Mouse (Mus musculus): Measurements from ENCODE around the gene Drg1. TPM values are rescaled to one million over a fixed set of nuclear protein-coding genes. Genes with fewer than 3 reads are reported as not detected.
"Not testable (repeated sequence)": the region's sequence is repeated elsewhere in the genome, so short reads cannot be mapped to it uniquely, and the experiment has no call there.

Gene Drg1
- polyA plus RNA-seq, 1 experiment from 2014 or later = 249 TPM

DNA sequence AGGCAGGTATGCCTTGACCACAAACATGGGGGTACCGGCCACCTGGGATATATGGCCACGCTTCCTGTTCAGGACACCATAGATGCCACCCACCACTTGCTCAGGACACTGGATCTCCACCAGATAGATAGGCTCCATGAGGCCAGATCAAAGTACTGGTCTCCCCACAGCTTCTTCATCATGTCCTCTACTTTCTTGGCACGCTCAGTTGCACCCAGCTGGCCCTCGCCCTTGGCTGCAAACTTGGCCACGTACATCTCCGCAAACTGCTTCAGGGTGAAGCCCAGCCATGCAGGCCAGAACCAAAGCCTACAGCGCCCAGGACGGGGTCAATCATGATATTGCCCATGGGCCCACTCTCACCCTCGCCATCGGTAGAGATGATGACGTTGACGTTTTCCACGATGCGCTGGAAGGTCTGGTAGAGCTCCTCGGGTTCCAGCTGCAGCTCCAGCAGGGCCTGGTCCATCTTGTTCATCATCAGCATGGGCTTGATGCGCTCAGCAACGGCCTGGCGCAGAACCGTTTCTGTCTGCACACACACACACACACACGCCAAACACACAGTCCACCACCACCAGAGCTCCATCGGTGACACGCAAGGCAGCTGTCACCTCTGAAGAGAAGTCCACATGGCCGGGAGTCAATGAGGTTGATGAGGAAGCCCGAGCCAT lies 116.1 kb downstream of the Drg1 start:
- not testable (repeated sequence) for H3K4me1 ChIP-seq (ENCODE audit: insufficient read depth, low read length); H3K9ac ChIP-seq (replicated peaks; ENCODE audit: low read length); H3K4me2 ChIP-seq (replicated peaks; ENCODE audit: low read depth, low read length); H3K27ac ChIP-seq (ENCODE audit: low read length); H3K4me3 ChIP-seq (ENCODE audit: low read length); H3K27me3 ChIP-seq (ENCODE audit: insufficient read depth, low read length)
- Histone ChIP-seq H3K36me3 (ENCODE audit: insufficient read depth, low read length) (peaks cover 11% of the 10 kb centered on the region), H3K9me3 (ENCODE audit: low read length) (peaks cover 13% of the 10 kb centered on the region)
- 0 out of 2 replicates have a peak, but pooled peaks have one; percentile 19 for ATAC-seq (ENCODE audit: low FRiP score, low TSS enrichment)
- WGBS = 96% methylated on average over 21 of the region's 24 CpGs

GRCm38 (mm10) chr11:3149471-3149870 lies 116.7 kb downstream of the Drg1 start:
- peaks cover 11% of the 10 kb centered on the region for H3K36me3 ChIP-seq (ENCODE audit: insufficient read depth, low read length)
- H3K27ac ChIP-seq (ENCODE audit: low read length); H3K27me3 ChIP-seq (ENCODE audit: insufficient read depth, low read length); H3K4me2 ChIP-seq (replicated peaks; ENCODE audit: low read depth, low read length); H3K4me1 ChIP-seq (ENCODE audit: insufficient read depth, low read length); ATAC-seq (ENCODE audit: low FRiP score, low TSS enrichment); H3K4me3 ChIP-seq (ENCODE audit: low read length); H3K9ac ChIP-seq (replicated peaks; ENCODE audit: low read length): not testable (repeated sequence)
- WGBS = 72% methylated on average over 4 of the region's 4 CpGs
- H3K9me3 ChIP-seq (ENCODE audit: low read length) = peaks cover 13% of the 10 kb centered on the region

GRCm38 (mm10) chr11:3146806-3147205 lies 119.4 kb downstream of the Drg1 start:
- ATAC-seq (ENCODE audit: low FRiP score, low TSS enrichment); H3K9ac ChIP-seq (replicated peaks; ENCODE audit: low read length); H3K4me1 ChIP-seq (ENCODE audit: insufficient read depth, low read length); H3K27ac ChIP-seq (ENCODE audit: low read length); H3K4me3 ChIP-seq (ENCODE audit: low read length); H3K36me3 ChIP-seq (ENCODE audit: insufficient read depth, low read length); H3K4me2 ChIP-seq (replicated peaks; ENCODE audit: low read depth, low read length); H3K27me3 ChIP-seq (ENCODE audit: insufficient read depth, low read length): not testable (repeated sequence)
- peaks cover 11% of the 10 kb centered on the region for H3K9me3 ChIP-seq (ENCODE audit: low read length)
- 95% methylated on average over 2 of the region's 2 CpGs for WGBS

DNA sequence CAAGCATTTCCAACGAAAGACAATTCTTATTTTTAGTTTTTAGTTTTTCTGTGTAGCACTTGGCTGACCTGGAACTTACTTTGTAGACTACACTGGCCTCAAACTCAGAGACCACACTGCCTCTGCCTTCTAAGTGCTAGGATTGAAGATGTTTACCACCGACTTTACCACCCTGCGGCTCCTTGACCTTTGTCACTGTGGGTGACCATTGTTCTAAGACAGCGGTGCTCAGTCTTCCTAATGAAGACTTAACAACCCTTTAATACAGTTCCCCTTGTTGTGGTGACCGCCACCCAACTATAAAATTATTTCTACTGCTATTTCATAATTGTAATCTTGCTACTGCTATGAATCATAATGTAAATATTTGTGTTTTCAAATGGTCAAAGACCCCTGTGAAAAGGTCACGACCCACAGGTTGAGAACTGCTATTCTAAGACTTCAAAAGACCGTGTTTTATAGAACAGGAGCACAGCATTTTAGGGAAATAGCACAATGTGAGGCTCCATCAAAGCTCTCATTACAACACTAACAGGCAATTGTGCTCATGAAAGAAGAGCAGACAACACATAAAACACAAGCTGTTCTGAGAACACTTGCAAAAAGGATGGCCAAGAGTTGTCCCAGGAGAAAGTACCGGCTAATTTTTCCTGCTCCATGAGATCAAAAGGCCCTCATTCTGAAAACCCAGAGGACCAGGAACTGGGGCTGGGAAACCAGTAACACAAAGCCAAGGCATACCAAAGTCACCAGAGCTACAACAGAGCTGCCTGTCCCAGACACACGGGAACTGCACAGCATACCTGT lies 120.7 kb downstream of the Drg1 start:
- 71% methylated on average over 7 of the region's 9 CpGs for WGBS
- H3K36me3 ChIP-seq (ENCODE audit: insufficient read depth, low read length); H3K27me3 ChIP-seq (ENCODE audit: insufficient read depth, low read length); ATAC-seq (ENCODE audit: low FRiP score, low TSS enrichment); H3K9ac ChIP-seq (replicated peaks; ENCODE audit: low read length); H3K4me1 ChIP-seq (ENCODE audit: insufficient read depth, low read length); H3K4me2 ChIP-seq (replicated peaks; ENCODE audit: low read depth, low read length); H3K4me3 ChIP-seq (ENCODE audit: low read length); H3K27ac ChIP-seq (ENCODE audit: low read length); H3K9me3 ChIP-seq (ENCODE audit: low read length): not testable (repeated sequence)

DNA sequence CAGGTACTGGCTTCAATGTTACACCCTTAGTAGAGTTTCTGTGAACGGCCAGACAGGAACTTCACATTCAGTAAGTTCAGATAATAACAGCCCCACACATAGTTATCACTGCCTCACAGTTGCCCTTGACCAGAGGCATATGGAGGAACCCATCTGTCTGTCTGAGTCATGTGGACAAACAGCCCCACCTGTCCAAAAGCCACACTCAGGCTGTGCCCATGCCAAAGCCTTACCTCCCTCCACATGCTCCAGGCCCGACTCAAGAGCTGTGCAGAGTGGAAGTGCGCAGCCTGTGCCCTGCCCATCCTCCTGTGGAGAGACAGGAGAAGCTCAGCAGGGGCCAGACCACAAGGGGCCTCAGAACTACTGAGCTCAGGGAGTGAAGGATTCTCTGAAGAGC lies 122.2 kb downstream of the Drg1 start:
- not testable (repeated sequence) for H3K27me3 ChIP-seq (ENCODE audit: insufficient read depth, low read length); H3K27ac ChIP-seq (ENCODE audit: low read length); H3K9ac ChIP-seq (replicated peaks; ENCODE audit: low read length); H3K4me3 ChIP-seq (ENCODE audit: low read length); H3K4me2 ChIP-seq (replicated peaks; ENCODE audit: low read depth, low read length); ATAC-seq (ENCODE audit: low FRiP score, low TSS enrichment); H3K4me1 ChIP-seq (ENCODE audit: insufficient read depth, low read length); H3K36me3 ChIP-seq (ENCODE audit: insufficient read depth, low read length); H3K9me3 ChIP-seq (ENCODE audit: low read length)
- 73% methylated on average over 3 of the region's 3 CpGs for WGBS

DNA sequence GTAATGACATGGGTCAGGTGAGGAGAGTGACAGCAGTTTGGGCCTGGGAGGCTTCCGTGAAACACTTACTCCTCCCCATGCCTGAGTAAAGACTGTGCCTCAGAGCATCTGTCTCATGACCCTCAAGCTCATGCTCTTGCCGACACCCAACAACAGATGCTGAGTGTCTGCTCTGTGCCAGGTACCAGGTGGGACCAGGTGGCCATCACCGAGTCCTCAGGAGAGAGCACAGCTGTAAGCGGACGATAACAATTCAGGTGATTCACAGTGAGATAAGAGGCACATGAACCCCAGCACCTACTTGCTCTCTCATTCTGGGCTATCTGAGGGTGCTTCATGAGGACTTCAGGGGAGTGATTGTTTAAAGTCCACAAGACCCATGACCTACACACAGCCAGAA lies 123.8 kb downstream of the Drg1 start:
- not testable (repeated sequence) for H3K9ac ChIP-seq (replicated peaks; ENCODE audit: low read length); H3K27ac ChIP-seq (ENCODE audit: low read length); H3K4me1 ChIP-seq (ENCODE audit: insufficient read depth, low read length); H3K9me3 ChIP-seq (ENCODE audit: low read length); H3K4me3 ChIP-seq (ENCODE audit: low read length); H3K27me3 ChIP-seq (ENCODE audit: insufficient read depth, low read length); H3K4me2 ChIP-seq (replicated peaks; ENCODE audit: low read depth, low read length); H3K36me3 ChIP-seq (ENCODE audit: insufficient read depth, low read length)
- ATAC-seq (ENCODE audit: low FRiP score, low TSS enrichment) = peak; percentile 72
- WGBS = 92% methylated on average over 4 of the region's 5 CpGs

GRCm38 (mm10) chr11:3140967-3141535 lies 125.2 kb downstream of the Drg1 start:
- not testable (repeated sequence) for ATAC-seq (ENCODE audit: low FRiP score, low TSS enrichment); H3K27ac ChIP-seq (ENCODE audit: low read length); H3K4me2 ChIP-seq (replicated peaks; ENCODE audit: low read depth, low read length); H3K4me1 ChIP-seq (ENCODE audit: insufficient read depth, low read length); H3K4me3 ChIP-seq (ENCODE audit: low read length); H3K36me3 ChIP-seq (ENCODE audit: insufficient read depth, low read length); H3K9ac ChIP-seq (replicated peaks; ENCODE audit: low read length); H3K27me3 ChIP-seq (ENCODE audit: insufficient read depth, low read length)
- peaks cover 10% of the 10 kb centered on the region for H3K9me3 ChIP-seq (ENCODE audit: low read length)

DNA sequence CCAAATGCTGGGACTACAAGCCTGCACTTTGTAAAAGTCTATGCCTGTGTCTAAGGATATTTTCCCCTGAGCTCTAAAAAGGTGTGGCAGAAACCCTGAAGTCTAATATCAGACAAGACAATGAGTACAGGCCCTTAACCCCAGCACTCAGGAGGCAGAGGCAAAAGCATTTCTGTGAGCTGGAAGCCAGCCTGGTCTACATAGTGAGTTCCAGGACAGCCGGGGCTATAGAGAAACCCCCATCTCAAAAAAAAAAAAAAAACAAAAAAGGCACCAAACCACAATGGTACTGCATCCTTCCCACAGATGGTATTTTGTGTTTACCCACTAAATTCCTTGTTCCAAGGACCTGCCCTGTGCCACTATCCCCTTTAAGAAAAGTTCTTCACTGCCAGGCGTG lies 127.9 kb downstream of the Drg1 start:
- not testable (repeated sequence) for ATAC-seq (ENCODE audit: low FRiP score, low TSS enrichment); H3K27me3 ChIP-seq (ENCODE audit: insufficient read depth, low read length); H3K27ac ChIP-seq (ENCODE audit: low read length); H3K4me1 ChIP-seq (ENCODE audit: insufficient read depth, low read length); H3K9ac ChIP-seq (replicated peaks; ENCODE audit: low read length); H3K36me3 ChIP-seq (ENCODE audit: insufficient read depth, low read length); H3K4me3 ChIP-seq (ENCODE audit: low read length); H3K4me2 ChIP-seq (replicated peaks; ENCODE audit: low read depth, low read length)
- peaks cover 10% of the 10 kb centered on the region for H3K9me3 ChIP-seq (ENCODE audit: low read length)
- 83% methylated on average over 2 of the region's 2 CpGs for WGBS
